Mouse (Mus musculus): ENCODE results near the gene Ccdc80.

- TF ChIP-seq CTCF (IDR thresholded peaks at IDR 0.05; ENCODE audit: borderline replicate concordance, insufficient read depth, low read length) (no peak), POLR2A (IDR thresholded peaks at IDR 0.05; ENCODE audit: low read depth, low read length) (no peak)
These were observed 4.4 kb upstream of the Ccdc80 start for GRCm38 (mm10) chr16:45088842-45089241.

Data from embryonic fibroblast, embryonic 13.5 days (primary cell).